Mouse (Mus musculus): ENCODE results near the gene Lcn12. TPM values are rescaled to one million over a fixed set of nuclear protein-coding genes. Genes with fewer than 3 reads are reported as not detected.
A peak's percentile ranks its signal among the peaks of the same experiment; 100 is the strongest.

Lcn12 gene
- polyA plus RNA-seq, 1 experiment, result not detected

DNA sequence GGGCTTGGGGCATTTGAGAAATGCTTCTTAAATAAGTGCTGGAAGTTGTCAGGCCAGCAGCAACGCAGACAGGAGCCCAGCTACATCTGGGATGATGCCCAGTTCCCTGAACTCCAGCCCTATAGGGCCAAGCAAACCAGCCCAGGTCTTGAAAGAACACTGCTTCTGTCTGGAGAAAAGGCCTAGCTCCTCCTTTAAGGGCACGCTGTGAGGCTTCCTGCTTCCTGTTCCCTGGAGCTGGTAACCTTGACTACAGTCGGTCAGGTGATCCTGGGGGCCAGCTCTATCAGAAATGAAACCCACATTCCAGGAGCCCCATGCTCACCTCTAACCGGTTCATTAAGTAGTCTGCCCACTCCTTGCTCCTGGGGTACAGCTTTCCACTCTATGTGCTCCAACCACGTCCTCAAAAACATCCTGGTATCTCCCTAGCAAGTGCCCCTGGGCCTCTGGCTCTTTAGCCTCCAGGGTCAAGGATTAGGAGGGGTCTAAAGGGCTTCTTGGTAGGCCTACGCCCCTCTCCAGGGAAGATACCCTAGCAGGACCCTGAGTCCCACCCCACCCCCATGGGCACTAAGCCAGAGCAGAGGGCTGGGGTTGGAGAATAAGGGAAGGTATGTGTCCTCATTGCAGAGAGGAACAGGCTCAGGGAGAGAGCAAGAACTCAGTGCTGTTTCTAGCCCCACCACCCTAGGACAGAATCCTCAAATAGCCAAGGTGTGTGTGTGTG, 4.3 kb upstream of the Lcn12 start:
- Histone ChIP-seq H3K4me2 (ENCODE audit: low read depth) (no peak overlapping the region), H3ac (ENCODE audit: control insufficient read depth, insufficient read length) (no peak overlapping the region), H3K27me3 (ENCODE audit: control insufficient read depth, insufficient read depth, insufficient read length) (no peaks in the 10 kb centered on the region), H3K4me3 (no peak overlapping the region), H3K36me3 (ENCODE audit: control insufficient read depth, insufficient read depth) (no peaks in the 10 kb centered on the region), H3K79me2 (ENCODE audit: control insufficient read depth, insufficient read depth) (peaks cover 15% of the 10 kb centered on the region)
- no peak for TF ChIP-seq TCF12 (IDR thresholded peaks at IDR 0.05; ENCODE audit: insufficient read depth, poor library complexity, severe bottlenecking)
- TF ChIP-seq MYOD1 (IDR thresholded peaks at IDR 0.05; ENCODE audit: control insufficient read depth in 1 of 3, insufficient read length in 2 of 3, low read depth in 2 of 3), result no peak
- no peak for TF ChIP-seq USF1 (IDR thresholded peaks at IDR 0.05; ENCODE audit: low read depth)
- no peak for TF ChIP-seq SRF (IDR thresholded peaks at IDR 0.05; ENCODE audit: control insufficient read depth, insufficient read length, low read depth)
- no peak for TF ChIP-seq CEBPB (IDR thresholded peaks at IDR 0.05; ENCODE audit: insufficient read depth, poor library complexity, severe bottlenecking)
- no peak for TF ChIP-seq POLR2AphosphoS2 (IDR thresholded peaks at IDR 0.05; ENCODE audit: insufficient read length, low read depth)
- TF ChIP-seq MAX (IDR thresholded peaks at IDR 0.05; ENCODE audit: low read depth), result no peak

DNA sequence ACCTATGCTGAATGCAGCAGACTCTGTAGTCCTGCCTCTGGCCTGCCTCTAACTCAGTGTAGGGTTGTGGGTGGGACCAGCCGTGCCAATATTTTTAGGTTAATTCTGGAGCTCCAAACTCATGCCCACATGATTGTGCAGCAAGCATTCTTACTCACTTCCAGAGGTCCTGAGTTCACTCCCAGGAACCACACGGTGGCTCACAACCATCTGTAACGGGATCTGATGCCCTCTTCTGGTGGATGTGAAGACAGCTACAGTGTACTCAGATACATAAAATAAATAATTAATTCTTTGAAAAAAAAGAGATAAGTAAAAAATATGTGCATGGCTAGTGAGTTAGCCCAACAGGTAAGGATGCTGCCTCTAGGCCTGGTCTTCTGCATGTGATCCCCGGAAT, 2.8 kb upstream of the Lcn12 start:
- Histone ChIP-seq H3K4me3 (no peak overlapping the region), H3K4me2 (ENCODE audit: low read depth) (no peak overlapping the region), H3K27me3 (ENCODE audit: control insufficient read depth, insufficient read depth, insufficient read length) (peaks cover 5% of the 10 kb centered on the region), H3ac (ENCODE audit: control insufficient read depth, insufficient read length) (no peak overlapping the region), H3K36me3 (ENCODE audit: control insufficient read depth, insufficient read depth) (no peaks in the 10 kb centered on the region), H3K79me2 (ENCODE audit: control insufficient read depth, insufficient read depth) (peaks cover 7% of the 10 kb centered on the region)
- TF ChIP-seq E2F4 (IDR thresholded peaks at IDR 0.05; ENCODE audit: insufficient read depth) (no peak), POLR2AphosphoS2 (IDR thresholded peaks at IDR 0.05; ENCODE audit: insufficient read length, low read depth) (no peak), MAX (IDR thresholded peaks at IDR 0.05; ENCODE audit: low read depth) (no peak), MYOG (IDR thresholded peaks at IDR 0.05; ENCODE audit: control insufficient read depth in 1 of 3, insufficient read depth in 1 of 3, insufficient read length in 2 of 3, low read depth in 2 of 3) (no peak), MYOD1 (IDR thresholded peaks at IDR 0.05; ENCODE audit: control insufficient read depth in 1 of 3, insufficient read length in 2 of 3, low read depth in 2 of 3) (no peak), TCF3 (IDR thresholded peaks at IDR 0.05; ENCODE audit: insufficient read length, low read depth) (no peak), USF1 (IDR thresholded peaks at IDR 0.05; ENCODE audit: low read depth) (no peak), REST (IDR thresholded peaks at IDR 0.05; ENCODE audit: insufficient read depth, insufficient read length) (no peak)

GRCm38 (mm10) chr2:25492988-25493387, 723 bp downstream of the Lcn12 start:
- Histone ChIP-seq H3K79me2 (ENCODE audit: control insufficient read depth, insufficient read depth) (no peaks in the 10 kb centered on the region), H3ac (ENCODE audit: control insufficient read depth, insufficient read length) (no peak overlapping the region), H3K4me3 (no peak overlapping the region)

DNA sequence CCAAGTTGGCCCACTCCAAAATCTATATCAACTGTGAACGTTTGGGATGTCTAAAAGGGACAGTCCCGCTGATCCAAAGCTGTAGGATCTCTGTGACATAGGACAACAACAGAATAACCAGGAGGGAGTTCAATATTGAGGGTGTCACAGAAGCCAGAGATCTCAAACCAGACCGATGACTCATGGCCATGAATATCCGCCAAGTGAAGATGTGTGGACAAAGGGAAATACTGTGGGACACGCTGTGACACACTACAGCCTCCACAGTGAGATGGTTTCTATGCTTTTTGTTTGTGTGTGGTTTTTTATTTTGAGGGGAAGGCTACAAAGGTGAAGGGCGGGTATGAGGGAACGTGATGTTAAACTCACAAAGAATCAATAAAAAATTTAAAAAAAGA, 5.0 kb downstream of the Lcn12 start:
- Histone ChIP-seq H3K27me3 (ENCODE audit: control insufficient read depth, insufficient read depth, insufficient read length) (peaks cover 28% of the 10 kb centered on the region), H3K36me3 (ENCODE audit: control insufficient read depth, insufficient read depth) (no peaks in the 10 kb centered on the region), H3K79me2 (ENCODE audit: control insufficient read depth, insufficient read depth) (no peaks in the 10 kb centered on the region), H3K4me2 (ENCODE audit: low read depth) (peak overlapping the region; percentile 3), H3ac (ENCODE audit: control insufficient read depth, insufficient read length) (no peak overlapping the region), H3K4me3 (no peak overlapping the region)
- no peak for TF ChIP-seq MYOD1 (IDR thresholded peaks at IDR 0.05; ENCODE audit: control insufficient read depth in 1 of 3, insufficient read length in 2 of 3, low read depth in 2 of 3)

More at GRCm38 (mm10) chr2:25492988-25493387, 723 bp downstream of the Lcn12 start:
- no peak for TF ChIP-seq MYOD1 (IDR thresholded peaks at IDR 0.05; ENCODE audit: control insufficient read depth in 1 of 3, insufficient read length in 2 of 3, low read depth in 2 of 3)
- TF ChIP-seq E2F4 (IDR thresholded peaks at IDR 0.05; ENCODE audit: insufficient read depth), result no peak
- TF ChIP-seq POLR2A (IDR thresholded peaks at IDR 0.05; ENCODE audit: insufficient read length, low read depth), result no peak
- no peak for TF ChIP-seq TCF3 (IDR thresholded peaks at IDR 0.05; ENCODE audit: insufficient read length, low read depth)
- TF ChIP-seq REST (IDR thresholded peaks at IDR 0.05; ENCODE audit: insufficient read depth, insufficient read length), result no peak
- no peak for TF ChIP-seq POLR2AphosphoS2 (IDR thresholded peaks at IDR 0.05; ENCODE audit: insufficient read length, low read depth)
- TF ChIP-seq TCF12 (IDR thresholded peaks at IDR 0.05; ENCODE audit: insufficient read depth, poor library complexity, severe bottlenecking), result no peak
- no peak for TF ChIP-seq MAX (IDR thresholded peaks at IDR 0.05; ENCODE audit: low read depth)
- no peak for TF ChIP-seq USF1 (IDR thresholded peaks at IDR 0.05; ENCODE audit: low read depth)
- TF ChIP-seq SRF (IDR thresholded peaks at IDR 0.05; ENCODE audit: control insufficient read depth, insufficient read length, low read depth), result no peak
- no peak for TF ChIP-seq MYOG (IDR thresholded peaks at IDR 0.05; ENCODE audit: control insufficient read depth in 1 of 3, insufficient read depth in 1 of 3, insufficient read length in 2 of 3, low read depth in 2 of 3)
- H3K27me3 ChIP-seq (ENCODE audit: control insufficient read depth, insufficient read depth, insufficient read length), result peaks cover 5% of the 10 kb centered on the region
- H3K4me2 ChIP-seq (ENCODE audit: low read depth), result no peak overlapping the region
- no peaks in the 10 kb centered on the region for H3K36me3 ChIP-seq (ENCODE audit: control insufficient read depth, insufficient read depth)

DNA sequence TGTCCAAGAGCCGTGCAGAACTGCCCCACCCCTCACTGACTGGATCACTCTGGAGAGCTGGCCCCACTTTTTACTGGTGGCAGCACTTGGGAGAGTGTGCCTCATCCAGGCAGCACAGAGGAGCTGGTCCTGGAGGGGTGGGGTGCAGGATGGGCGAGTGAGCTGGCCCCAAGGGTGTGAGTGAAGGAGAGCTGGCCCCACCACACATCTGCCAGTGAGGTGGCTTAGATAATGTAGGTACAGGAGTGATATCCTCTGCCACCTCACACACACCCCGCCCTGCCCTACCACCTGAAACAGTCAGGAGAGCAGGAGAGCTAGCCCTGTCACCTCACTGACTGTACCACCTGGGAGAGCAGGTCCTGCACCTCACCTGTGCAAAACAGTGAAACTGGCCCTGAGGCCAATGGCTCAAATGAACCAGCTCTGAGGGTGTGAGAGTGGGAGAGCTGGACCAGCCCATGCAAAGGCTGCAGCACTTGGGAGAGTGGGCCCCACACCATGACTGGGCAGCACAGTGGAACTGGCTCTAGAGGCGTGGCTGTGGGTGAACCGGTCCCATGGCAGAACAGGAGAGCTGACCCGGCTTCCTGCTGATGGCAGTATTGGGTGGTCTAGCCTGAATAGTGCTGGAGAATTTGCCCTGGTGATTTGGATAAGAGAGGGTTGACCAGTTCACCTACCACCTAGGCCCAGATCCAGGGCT, 5.6 kb downstream of the Lcn12 start:
- H3K79me2 ChIP-seq (ENCODE audit: control insufficient read depth, insufficient read depth), result no peaks in the 10 kb centered on the region
- H3K4me3 ChIP-seq, result no peak overlapping the region
- no peaks in the 10 kb centered on the region for H3K36me3 ChIP-seq (ENCODE audit: control insufficient read depth, insufficient read depth)
- H3K27me3 ChIP-seq (ENCODE audit: control insufficient read depth, insufficient read depth, insufficient read length), result peaks cover 32% of the 10 kb centered on the region
- TF ChIP-seq CEBPB (IDR thresholded peaks at IDR 0.05; ENCODE audit: insufficient read depth, poor library complexity, severe bottlenecking) (no peak), REST (IDR thresholded peaks at IDR 0.05; ENCODE audit: insufficient read depth, insufficient read length) (no peak), MAX (IDR thresholded peaks at IDR 0.05; ENCODE audit: low read depth) (no peak), POLR2AphosphoS2 (IDR thresholded peaks at IDR 0.05; ENCODE audit: insufficient read length, low read depth) (no peak)
- no peak overlapping the region for H3ac ChIP-seq (ENCODE audit: control insufficient read depth, insufficient read length)
- H3K4me2 ChIP-seq (ENCODE audit: low read depth), result peak overlapping the region; percentile 3

All from myocyte (in vitro differentiated cells).